Mouse (Mus musculus): Measurements from ENCODE around the gene Ccdc88c.

The Ccdc88c gene

DNA sequence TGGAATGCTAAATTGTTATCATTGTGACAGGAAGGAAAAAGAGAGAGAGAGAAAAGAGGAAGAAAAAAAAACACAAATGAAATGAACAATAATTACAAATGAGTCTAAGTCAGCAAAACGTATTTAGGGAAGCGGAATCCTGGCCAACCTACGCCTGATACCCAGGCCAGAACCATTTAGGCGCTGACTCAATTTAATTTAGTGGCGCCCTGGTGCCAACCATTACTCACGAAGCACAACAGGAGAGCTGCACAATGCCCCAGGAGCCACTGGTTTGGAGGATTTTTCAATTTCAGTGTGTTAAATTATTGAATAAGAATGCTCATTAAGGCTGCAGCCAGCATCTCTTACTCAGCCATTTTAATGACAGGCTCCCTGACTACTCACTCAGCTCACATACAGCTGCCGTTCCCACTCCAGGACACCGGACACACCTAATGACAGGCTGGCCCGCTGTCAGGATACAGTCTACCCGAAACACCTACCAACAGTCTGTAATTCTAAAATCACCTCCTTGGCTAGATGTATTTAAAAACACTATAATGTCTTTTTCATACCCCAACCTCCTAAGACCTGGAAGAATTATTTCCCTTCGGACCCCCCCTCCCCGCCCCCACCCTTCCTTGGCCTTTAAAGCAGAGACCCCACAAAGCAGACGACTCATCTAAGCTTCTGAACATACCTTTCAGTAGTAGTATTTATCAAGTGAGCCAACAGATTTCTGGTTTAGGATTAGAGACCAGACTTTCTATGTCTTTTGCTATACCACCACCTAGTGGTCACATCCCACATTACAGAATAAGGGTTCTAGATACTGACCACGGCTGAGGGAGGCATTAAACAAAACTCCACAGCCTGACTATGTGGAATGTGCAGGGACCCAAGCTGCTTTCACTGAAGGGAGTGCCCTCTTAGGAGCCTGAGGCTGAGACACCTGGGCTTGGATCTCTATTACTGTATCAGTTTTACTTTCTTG is 102.9 kb downstream of the Ccdc88c start:
- DNase-seq, result peak; percentile 43

DNA sequence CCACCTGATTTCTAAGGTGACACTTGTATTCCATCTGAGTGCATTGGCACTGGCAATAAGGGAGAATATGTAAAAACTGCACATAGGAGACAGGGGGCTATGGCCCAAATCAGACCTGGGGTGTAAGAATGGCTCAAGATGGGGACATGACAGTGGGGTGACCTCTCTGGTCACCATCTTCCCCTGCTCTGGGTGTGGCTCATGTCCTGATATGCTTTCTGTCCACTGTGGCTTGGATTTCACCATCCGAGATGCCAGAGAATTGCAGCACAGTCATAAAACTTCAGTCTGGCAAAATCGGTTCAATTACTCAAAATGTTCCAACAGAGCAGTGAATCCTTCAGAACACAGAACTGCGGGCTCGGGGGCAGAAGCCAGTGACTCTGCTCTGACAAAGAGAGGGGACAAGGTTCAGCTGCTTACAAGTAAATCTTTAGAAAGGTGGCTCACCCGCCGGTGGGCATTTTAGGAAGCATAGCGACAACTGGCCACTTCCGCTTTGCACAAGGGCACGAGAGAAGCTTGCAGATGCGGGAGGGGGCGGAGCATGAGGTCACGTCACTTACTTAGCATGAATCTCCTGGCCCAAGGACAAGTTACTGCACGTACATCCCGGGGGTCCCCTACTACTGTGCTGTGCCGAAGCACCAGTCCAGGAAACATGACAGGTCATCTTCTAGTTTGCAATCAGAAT is 104.1 kb downstream of the Ccdc88c start:
- no peak for DNase-seq

GRCm38 (mm10) chr12:100910731-100911130 is 118.1 kb downstream of the Ccdc88c start:
- DNase-seq, result peak; percentile 42

GRCm38 (mm10) chr12:100909765-100910164 is 119.1 kb downstream of the Ccdc88c start:
- no peak for DNase-seq

- DNase-seq, result no peak
Observed at GRCm38 (mm10) chr12:100908298-100909034, 120.4 kb downstream of the Ccdc88c start.

DNA sequence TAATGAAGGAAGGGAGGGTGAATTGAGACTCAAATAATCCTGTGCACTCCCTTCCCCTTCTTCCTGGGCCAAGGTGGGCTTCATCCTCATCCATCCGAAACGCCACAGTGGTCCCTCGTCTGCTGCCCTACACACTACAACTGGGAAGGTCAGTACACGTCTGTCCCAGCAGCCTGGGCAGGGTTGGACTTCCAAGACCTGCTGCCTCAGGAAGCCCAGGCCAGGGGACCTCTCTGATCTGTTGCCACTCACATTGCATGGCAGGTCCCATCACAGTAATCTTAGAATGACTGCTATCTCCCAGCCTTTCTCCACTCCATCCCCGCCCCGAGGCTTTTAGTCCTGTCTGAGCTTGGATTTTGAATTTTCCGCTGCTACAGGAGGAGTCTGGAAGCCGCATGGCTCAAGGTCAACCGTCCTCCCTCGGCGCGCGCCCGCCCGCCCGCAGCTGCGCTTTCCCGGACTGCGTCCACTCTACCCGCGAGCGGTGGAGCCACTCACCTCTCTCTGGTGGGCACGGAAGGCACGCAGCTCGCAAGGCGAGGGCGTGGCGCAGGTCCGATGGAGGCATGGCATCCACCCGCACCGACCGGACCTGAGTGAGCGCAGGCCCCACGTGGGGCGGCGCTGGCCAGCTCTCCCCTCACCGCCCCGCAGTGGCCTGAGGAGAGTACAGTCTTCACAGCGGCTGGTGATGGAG is 121.1 kb downstream of the Ccdc88c start, which contains the start of gene Gpr68:
Gene Gpr68 (minus strand): TSS at position 601 of the 700 bp plus-strand sequence.
- DNase-seq, result peak; percentile 35

DNA sequence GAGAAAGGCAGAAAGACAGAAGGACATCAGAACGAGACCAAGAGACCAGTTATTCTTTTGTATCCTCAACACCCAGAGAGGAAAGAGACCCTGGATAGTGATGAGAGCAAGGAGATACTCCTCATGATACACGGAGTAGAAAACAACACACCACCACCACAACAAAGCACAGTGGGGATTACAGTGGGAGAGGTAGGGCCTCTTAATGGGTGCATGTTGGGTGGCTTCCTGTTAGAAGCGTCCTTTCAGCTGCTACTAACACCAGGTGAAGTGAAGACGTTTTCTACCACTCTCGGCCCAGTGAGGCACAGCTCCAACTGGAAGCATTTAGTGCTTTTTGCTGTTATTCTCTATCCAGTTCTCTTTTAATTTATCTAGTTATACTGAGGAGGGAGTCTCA is 122.0 kb downstream of the Ccdc88c start:
- DNase-seq, result no peak

GRCm38 (mm10) chr12:100903761-100904160 is 125.1 kb downstream of the Ccdc88c start:
- DNase-seq, result no peak

DNA sequence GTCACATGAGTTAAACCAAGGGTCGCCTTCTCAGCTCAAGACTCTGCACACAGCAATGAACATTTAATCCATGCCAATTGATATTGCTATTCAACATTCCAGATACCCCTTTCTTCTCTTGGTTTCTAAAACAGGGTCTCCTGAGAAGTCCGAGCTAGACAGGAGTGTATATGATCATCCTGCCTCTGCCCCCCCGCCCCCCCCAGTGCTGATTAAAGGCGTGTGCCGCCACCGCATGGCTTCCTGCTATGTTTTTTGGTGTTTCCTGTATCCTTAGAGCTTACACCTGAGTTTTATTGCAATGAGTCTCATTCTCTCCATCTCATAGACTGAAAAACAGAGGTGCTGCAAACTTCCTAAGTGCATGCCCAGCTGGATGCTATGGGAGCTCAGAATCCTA is 127.5 kb downstream of the Ccdc88c start:
- no peak for DNase-seq

GRCm38 (mm10) chr12:100900901-100901300 is 128.0 kb downstream of the Ccdc88c start:
- DNase-seq, result no peak

GRCm38 (mm10) chr12:100899111-100899640 is 129.7 kb downstream of the Ccdc88c start:
- DNase-seq, result no peak

- DNase-seq, result no peak
Observed at GRCm38 (mm10) chr12:100897736-100898650, 130.9 kb downstream of the Ccdc88c start.

GRCm38 (mm10) chr12:100896661-100897060 is 132.2 kb downstream of the Ccdc88c start:
- DNase-seq, result no peak

DNA sequence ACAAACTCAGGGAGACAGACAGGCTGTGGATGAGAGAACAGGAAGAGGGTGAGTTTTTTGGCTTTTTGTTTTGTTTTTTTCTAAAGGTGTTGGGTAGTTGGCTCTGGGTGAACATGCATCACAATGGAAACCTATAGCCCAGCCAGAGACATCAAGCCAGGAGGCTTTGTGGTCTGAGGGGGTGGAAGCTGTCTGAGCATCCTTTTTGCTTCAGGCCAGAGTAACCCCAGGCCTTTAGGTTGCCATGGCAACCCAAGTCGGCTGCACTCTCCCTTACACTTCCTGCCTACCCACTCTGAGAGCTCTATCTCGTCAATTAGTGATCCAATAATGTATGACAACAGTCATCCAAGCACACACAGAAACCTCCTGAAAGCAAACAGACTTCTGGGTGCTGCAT is 133.4 kb downstream of the Ccdc88c start:
- no peak for DNase-seq

DNA sequence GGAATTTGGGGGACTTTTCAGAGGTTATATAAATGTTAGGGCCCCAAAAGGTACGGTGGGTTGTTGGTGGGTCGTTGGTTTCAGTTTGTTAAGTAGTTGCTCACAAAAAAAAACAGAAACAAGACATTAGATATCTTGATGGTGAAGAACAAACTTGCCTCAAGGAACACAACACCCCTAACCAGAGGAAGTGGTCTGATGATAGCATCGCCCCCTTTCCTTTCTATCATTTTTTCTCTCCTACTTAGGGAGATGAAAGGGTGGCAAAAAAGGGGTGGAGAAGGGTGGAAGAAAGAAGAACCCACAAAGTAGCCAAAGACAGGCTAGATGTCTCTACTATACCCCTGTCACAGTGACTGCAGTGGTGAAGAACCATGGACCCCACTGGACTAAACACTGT is 138.3 kb downstream of the Ccdc88c start:
- DNase-seq, result no peak

GRCm38 (mm10) chr12:100887801-100888258 is 141.0 kb downstream of the Ccdc88c start:
- peak; percentile 58 for DNase-seq

DNA sequence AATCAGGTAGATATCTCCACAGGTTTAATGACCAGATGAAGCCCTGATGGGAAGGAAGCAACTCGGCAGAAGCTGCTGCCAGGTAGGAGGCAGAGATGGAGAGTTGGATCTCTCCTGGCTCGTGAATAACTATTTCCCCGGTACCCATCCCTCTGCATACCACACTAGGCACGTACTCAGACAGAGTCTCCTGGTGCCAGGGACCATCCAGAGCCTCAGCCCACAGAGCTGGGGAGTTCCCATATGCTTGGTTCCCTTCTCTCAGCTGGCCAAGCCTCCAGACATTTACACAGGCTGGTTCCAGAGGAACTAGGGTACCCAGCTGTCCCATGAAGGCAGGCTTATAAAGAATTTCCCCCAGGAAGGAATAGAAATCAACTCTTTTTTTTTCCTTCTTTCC is 142.0 kb downstream of the Ccdc88c start:
- DNase-seq, result no peak

DNA sequence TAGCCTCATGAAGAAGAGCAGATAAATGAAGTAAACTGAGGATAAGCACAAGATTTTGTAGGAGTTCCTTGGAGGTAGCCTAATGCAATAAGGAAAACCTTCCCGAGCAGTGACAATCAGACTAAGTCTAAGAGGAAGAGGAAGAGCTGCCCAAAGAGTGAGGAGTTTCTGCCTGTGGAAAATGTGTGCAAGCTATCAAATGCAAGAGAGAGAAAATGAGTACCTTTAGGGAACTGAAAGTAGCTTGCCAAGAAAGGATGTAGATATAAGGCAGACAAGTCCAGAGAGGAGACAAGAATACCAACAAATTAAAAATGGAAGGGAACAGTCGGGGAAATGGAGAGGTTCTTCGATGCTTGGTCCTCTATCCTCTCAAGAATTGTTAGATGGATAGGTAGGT is 143.3 kb downstream of the Ccdc88c start:
- no peak for DNase-seq

GRCm38 (mm10) chr12:100883168-100883567 is 145.7 kb downstream of the Ccdc88c start:
- DNase-seq, result no peak

DNA sequence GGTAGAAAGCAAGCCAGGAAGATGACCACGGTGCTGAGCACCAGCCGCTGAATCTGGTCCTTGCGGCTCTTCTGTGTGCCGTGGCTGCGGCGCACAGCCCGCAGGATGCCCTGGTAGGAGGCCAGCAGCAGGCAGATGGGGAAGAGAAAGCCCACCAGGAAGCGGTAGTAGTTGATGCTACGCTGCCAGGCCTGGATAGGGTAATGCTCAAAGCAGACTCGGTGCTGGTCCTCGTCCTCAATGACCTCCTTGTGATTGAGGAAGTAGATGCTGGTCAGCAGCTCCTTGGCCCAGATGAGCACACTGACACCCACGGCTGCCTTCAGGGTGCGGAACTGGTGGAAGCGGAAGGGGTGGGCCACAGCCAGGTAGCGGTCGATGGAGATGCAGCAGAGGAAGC is 150.3 kb downstream of the Ccdc88c start:
- no peak for DNase-seq

DNA sequence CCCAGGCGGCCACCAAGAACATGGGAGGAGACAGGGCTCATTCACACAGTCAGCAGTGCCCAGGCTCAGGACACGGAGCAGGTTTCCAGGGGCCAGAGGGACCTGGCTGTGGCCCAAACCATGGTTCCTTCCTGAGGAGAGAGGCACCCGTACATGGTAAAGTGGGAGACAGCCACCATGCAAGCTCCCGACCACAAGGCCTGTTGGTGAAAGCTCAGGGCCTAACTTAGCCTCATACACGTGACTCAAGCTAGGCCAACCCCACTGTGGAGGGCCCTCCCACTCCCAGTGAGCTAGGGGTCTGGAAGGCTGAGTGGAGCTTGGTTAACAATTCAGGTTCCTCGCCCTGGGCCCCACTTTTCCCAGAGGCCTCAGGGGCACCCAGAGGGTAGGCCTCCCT is 150.9 kb downstream of the Ccdc88c start:
- DNase-seq, result no peak
